Mouse (Mus musculus): ENCODE data around the gene Trappc2l.
"Not testable (repeated sequence)": the region's sequence is repeated elsewhere in the genome, so short reads cannot be mapped to it uniquely, and the experiment has no call there.

The Trappc2l gene

DNA sequence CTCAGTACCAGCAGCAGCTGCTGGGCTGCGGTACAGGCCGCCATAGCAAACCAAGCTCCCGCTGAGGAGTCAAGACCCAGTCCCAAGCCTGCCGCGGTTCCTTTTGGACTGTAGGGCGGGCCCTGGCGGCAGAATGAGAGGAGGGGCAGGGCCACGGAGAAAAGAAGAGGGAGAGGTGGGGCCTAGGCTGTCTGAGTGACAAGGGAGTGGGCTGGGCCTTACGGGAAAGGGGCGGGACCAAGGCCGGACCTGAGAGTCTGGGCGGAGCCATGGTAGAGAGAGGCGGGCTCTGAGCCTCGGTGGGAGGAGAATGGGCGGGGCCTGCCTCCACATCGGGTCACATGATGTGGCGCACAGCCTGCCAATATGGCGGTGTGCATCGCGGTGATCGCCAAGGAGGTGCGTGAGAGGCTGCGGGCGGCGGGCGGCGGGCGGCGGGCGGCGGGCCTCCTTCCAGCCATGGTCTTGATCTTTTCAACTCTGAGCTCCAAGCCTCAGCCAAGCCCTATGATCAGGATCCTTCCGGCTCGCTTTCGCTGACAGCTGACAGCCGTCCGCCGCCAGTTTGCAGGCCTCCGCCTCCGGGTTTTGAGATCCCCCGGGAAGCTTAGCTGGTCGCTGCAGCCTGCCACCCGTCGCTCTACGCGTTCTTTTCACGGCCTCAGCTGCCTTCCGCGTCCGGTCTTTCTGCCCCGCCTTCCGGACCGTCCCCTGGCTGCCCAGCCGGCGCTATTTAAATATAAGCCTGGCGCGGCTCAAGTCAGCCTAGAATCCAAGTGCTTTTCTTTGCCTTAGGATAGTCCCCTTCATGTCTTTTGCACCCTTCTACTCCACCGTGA is at the start of gene Trappc2l, which contains the start of gene Galns:
Gene Trappc2l, plus strand, starts transcription at position 346 of the 839 bp plus-strand sequence.
Gene Galns, minus strand, starts transcription at position 169 of the 839 bp plus-strand sequence.
- DNase-seq (ENCODE audit: low spot score in 2 of 2): peak; percentile 93 to 95

DNA sequence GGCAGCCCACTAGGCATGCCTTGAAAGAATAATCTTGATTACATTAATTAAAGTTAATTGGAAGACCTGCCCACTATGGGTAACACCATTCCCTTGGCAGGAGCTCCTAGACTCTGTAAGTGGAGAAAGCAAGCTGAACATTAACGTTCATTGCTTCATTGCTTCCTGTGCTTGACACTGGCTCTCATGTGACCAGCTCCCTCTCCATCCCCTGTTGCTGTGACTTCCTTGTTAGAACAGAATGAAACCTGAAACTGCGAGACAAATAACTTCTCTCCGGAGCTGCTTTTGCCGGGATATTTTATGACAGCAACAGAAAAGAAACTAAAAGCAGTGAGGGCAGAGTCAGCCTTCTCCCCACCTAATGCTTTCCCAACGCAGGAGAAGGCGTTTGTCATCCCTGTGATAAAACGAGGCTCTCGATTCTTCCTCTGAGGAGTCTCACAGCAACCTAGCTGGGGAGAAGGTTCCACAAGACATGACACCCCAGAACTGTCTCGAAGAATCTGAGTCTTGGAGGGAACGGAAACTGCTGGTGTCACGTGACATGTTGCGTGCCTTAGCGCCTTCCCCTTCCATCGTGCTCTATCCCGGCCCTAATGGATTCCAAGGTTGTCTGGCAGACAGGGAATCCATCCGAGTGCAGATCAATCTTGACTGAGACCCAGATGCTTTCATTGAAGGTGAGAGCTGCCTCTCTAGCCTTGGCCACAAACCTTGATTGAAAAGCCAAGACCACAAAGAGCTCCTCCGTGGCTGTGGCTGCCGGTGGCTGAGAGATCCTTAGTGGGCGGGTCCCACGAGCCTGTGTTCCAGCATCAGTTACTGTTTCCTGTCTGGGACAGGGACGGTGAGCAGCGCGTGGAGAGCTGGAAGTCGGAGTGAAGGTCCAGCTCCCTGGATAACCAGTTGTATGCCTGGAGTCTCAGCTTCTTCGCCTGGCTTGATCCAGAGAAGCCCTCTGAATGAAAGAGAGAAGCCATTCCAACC is 46.8 kb upstream of the Trappc2l start:
- no peak for DNase-seq (ENCODE audit: low spot score in 2 of 2)

DNA sequence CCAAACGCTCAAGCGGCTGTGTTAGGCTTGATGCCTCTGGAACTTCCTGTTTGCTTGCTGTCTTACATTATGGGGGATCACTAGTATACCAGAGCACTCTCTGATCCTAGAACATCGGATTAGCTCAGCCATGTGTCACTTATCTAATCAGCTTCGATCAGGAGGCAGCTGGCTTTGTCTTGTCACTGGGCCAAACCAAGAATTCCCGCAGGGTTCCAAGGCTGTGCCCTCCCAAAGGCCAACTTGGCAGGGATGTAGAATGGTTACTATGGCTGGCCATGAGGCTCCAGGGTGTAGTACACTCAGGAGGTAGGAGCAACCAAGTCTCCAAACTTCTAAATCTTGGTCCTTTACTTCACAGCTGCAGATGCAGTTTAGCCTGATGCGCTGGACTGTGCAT is 44.7 kb upstream of the Trappc2l start:
- DNase-seq (ENCODE audit: low spot score in 2 of 2): no peak

DNA sequence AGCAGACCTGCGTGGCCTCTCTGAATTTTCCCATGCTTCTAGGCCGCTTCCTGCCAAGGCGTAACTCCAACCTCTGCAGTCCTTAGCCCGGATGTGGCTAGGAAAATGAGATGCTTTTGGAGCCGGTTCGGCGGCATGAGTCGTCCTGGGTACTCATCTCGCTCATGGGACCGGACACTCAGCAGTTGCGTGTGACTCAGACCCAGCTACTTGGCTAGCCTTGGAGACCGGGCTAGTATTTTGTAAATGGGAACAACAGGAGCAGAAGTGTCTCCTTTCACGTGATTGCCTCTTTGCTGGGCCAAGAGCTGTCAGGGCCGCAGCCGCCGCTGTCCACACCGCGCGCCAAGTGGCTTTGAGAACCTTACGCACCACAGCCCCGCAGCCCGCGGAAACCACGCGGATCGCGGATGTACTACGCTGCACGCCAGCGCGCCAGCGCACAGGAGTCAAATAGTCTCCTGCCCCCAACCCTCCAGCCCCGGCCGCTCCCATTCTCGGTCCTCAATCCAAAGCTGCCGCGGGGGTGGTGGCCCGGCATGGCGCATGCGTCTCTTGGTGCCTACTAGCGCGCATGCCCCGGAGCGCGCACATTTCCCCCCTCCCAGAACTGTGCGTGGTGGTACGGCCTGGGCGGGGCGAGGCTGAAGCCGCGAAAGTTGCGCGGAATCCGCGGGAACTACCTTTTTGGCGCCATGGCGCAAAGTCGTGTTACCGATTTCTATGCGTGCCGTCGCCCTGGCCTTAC is 43.9 kb upstream of the Trappc2l start, which contains the start of gene Cdt1:
Gene Cdt1, plus strand, starts transcription at position 655 of the 748 bp plus-strand sequence.
- DNase-seq (ENCODE audit: low spot score in 2 of 2): peak; percentile 90 to 92

DNA sequence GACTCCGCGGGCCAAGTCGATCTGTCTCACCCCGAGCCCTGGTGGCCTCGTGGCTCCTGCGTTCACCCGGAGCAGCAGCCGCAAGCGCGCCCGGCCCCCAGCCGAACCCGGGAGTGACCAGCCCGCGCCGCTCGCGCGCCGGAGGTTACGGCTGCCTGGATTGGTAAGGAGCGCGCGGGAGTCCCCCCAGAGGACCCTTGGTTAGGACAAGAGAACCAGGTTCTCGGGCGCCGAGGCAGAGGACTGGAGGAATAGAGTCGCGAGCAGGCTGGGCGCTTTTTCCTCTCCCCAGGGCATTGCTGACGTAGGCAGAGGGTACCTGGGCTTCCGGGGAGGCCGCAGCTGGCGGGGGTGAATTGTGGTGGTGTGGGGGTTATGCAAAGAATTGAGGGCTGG is 43.3 kb upstream of the Trappc2l start:
- DNase-seq (ENCODE audit: low spot score in 2 of 2): no peak

DNA sequence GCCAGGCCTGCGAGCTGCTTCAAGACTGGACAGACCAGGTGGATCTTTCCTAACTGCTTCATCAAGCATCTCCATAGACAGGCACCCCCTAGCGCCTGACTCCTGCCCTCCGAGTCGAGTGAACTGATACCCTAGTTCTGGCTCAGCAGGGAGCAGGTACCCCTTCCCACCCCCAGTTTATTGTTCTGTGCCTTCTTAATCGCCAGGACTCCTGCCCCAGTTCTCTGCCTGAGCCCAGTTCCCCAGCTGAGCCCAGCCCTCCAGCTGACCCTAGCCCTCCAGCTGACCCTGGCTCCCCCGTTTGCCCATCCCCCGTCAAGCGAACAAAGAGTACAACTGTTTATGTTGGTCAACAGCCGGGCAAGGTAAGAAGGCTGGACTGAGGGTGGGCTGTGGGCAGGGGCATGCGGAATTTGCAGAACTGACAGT is 42.5 kb upstream of the Trappc2l start:
- DNase-seq (ENCODE audit: low spot score in 2 of 2): no peak

DNA sequence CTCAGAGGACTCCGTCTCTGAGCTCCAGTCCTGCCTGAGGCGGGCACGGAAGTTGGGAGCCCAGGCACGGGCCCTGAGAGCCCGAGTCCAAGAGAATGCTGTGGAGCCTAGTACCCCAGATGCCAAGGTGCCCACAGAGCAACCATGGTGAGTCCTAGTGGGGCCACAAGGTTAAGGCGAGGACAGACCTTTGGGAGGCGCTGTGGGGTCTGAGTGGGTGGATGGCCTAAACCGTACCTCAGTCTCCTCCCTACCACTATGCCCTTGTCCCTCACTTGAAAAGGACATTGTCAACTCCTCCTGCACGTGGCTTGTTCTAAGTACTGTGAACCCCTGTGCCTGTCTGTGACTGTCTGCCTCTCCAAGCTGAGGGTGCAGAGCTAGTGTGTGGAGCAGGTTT is 42.1 kb upstream of the Trappc2l start:
- DNase-seq (ENCODE audit: low spot score in 2 of 2): no peak

DNA sequence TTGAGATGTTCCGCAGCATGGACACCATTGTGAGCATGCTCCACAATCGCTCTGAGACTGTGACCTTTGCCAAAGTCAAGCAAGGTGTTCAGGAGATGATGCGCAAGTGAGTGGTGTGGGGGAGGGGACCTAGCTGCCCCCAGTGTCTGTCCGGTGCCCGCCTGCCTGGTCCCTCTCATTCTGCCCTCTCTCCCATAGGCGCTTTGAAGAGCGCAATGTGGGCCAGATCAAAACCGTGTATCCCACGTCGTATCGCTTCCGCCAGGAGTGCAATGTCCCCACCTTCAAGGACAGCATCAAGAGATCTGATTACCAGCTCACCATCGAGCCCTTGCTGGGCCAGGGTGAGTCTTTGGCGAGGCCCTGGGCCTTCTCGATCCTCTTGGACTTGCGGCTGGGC is 41.4 kb upstream of the Trappc2l start:
- no peak for DNase-seq (ENCODE audit: low spot score in 2 of 2)

DNA sequence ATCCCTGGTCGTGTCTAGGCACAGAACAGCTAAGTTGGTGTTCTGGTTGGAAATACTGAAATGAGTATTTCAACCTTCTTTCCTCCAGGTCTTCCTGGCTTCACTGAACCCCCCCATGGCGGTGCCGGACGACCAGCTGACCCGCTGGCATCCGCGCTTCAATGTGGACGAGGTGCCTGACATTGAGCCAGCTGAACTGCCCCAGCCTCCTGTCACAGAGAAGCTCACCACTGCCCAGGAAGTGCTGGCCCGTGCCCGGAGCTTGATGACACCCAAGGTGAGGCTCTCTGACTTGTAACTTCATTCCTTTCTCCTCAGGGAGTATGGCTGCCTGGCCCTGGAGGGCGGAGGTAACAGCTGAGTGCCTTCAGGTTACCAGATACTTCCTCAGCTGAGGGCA is 40.3 kb upstream of the Trappc2l start:
- DNase-seq (ENCODE audit: low spot score in 2 of 2): no peak

DNA sequence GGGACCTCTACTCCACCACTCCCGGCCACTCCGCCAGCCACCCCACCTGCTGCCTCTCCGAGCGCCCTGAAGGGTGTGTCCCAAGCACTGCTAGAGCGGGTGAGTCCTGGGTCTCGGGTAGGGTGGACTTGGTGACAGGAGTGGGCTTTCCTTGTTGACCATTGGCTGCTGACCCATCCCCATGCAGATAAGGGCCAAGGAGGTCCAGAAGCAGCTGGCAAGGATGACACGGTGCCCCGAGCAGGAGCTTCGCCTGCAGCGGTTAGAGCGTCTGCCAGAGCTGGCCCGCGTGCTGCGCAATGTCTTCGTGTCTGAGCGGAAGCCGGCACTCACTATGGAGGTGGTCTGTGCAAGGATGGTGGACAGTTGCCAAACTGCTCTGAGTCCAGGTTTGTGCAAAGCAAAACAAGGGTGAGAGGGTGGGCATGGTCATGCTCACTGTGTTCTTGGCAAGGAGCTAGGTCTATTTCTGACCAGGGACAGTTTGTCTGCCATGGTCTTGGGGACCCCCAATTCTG is 39.6 kb upstream of the Trappc2l start:
- no peak for DNase-seq (ENCODE audit: low spot score in 2 of 2)

DNA sequence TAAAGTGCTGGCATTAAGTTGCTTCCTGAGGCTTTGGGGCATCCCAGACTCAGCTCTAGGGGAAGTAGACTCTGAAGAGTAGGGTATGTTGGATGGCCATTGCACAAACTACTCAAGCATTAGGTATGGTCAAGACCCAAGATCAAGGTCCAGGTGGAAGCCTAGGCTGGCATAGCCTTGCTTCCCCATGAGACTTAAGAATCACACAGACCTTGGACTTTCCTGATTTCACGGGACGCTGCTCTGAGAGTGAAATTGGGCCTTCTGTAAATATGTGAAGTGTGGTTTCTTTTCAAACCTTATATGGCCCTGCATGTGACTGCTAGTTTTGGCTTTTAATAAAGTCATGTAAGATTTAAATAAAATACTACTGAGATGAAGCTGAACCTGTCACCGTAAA is 38.7 kb upstream of the Trappc2l start:
- no peak for DNase-seq (ENCODE audit: low spot score in 2 of 2)

DNA sequence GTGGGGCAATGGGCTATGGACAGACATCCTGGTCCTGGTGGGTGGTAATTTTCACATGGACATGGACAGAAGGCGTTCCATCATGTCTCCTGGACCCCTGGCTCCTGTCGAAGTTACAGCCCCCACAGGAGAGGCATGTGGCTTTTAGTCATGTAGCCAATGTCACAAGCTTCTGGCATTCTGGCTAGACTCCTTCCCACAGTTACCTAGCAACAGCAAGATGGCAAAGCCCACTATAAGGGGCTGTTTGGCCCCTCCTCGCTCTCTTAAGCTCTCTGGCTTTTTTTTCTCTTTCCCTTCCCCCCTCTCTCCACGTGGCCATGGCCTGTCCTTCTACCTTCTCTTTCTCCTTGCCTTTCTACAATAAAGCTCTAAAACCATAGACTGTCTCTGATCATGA is 38.3 kb upstream of the Trappc2l start:
- DNase-seq (ENCODE audit: low spot score in 2 of 2): not testable (repeated sequence)

DNA sequence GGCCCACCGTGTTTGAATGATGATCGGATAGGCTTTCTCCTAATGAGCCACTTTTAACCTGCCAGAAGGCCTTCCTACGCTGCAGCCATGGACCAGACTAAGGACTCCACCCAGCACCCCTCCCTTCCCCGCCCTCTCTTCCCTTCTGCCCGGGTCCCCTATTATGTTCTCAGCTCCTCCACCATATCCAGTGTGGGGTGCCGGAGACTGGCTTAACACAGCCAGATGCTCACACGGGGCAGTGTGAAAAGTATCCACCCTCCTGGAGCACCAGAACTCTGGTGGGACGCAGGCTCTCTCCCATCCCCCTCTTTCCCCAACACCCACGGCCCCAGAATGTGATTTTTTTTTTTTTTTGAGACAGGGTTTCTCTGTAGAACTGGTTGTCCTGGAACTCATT is 37.9 kb upstream of the Trappc2l start:
- DNase-seq (ENCODE audit: low spot score in 2 of 2): no peak

DNA sequence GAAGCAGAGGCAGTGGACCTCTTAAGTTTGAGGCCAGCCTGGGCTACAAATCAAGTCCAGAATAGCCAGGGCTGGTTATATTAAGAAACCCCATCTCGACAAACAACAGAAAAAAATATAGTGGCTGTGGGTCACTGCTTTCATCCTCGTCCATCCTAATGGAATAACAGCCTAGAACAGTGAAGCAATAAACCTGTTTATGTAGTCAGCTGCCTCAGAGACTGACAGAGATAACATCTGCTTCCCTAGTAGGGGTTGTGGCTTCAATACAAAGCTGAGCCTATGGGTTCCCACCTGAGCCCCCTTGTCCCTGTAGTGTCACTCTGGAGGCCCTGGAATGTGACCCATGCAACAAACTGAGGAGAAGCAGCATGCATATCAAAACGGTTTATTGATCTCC is 37.2 kb upstream of the Trappc2l start:
- DNase-seq (ENCODE audit: low spot score in 2 of 2): no peak

DNA sequence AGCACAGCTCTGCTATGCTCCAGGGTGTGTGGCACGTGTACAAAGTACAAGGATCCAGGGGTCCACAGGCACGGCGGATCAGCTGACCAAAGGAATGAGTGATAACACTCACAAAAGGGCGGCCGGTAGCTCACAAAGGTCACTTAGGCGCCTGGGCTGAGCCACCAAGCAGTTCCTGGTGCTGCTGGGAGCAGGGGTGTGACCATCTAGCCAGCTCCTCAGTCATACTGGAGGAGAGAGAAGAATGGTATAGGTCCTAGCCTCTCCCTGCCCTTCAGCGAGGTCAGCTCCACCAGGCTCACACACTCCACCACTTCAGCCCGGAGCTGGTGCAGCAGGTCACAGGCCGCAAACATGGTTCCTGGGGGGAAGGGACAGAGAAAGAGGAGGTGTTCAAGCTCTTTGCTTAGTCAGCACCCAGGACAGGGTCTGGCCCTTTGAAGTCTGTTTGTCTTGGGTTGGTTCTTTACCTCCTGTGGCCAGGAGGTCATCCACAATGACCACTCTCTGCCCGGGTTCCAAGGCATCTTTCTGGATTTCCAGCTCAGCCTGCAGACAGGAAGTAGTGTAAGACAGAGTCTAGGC is 36.7 kb upstream of the Trappc2l start:
- no peak for DNase-seq (ENCODE audit: low spot score in 2 of 2)

DNA sequence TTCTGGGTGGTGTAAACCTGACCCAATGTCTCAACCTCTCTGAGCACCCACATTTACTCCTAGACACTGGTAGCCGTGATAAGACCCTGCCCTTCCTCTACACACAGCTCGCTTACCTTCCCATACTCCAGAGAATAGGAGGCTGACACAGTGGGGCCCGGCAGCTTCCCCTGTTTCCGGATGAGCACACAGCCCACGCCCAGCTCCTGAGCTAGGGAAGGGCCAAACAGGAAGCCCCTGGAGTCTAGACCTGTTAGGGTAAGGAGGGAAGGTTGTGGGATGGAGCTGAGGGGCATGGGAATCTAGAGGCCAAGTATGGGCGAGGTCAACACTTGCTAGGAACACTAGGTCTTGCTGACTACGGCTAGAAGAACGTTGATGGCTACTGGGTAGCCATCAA is 36.2 kb upstream of the Trappc2l start:
- DNase-seq (ENCODE audit: low spot score in 2 of 2): no peak

DNA sequence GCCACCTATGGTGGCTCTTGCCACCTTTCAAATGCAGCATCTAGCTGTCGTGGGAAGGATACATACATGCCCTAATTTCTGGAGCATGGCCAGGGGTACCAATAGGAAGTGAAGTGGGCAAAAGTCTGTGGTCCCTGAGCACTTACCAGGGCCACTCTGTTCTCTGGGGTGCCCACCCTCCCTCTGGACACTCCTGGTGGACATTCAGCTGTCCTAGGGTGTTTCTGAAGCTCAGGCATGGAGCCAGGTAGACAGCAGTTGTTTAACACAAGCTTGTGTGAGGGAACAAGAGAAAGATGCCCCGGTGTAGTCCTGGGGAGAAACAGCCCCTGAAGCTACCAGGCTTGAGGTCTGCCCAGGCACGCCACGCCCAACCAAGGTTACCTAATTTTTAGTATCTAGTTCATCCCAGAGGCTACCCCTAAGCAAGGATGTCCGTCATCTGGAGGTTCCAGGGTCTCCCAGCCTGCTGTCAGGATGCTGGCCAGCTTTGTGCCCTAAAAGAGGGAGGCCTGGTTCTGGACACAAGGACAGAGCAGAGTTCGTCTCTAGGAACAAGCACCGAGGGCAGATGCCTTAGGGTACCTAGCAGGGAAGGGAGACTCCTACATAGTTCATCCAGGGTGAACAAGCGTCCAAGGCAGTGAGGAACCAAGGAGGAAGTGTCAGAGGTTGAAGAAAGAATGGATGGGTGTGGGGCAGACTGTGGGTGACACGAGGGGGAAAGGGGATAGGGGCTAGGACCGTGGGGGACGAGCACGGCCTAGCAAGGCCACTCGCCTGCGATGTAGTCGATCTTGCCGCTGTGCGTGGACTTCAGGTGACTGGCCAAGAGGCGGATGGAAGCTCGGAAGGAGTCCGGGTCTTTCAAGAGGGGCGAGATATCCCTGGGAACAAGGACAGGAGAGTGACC is 35.4 kb upstream of the Trappc2l start:
- DNase-seq (ENCODE audit: low spot score in 2 of 2): no peak

DNA sequence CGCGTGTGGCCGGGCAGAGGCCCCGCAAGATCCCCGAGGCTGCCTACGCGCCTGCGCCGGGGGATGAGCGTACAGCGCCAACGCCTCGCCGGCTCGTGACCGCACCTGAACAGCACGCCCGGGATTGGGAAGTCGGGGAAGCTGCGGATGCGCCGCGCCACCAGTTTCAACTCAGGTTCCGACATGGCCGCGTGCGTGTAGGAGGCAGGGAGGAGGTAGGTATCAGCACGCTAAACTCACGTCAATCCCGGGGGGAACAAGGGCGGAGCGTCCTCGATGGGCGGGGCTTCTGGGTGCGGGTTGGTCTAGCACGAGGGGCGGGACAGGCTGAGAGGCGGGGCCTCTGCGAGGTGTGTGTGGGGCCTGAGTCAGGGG is 34.8 kb upstream of the Trappc2l start, which contains the start of gene Aprt:
Gene Aprt, minus strand, starts transcription at position 262 of the 375 bp plus-strand sequence.
- DNase-seq (ENCODE audit: low spot score in 2 of 2): peak; percentile 93 to 95

DNA sequence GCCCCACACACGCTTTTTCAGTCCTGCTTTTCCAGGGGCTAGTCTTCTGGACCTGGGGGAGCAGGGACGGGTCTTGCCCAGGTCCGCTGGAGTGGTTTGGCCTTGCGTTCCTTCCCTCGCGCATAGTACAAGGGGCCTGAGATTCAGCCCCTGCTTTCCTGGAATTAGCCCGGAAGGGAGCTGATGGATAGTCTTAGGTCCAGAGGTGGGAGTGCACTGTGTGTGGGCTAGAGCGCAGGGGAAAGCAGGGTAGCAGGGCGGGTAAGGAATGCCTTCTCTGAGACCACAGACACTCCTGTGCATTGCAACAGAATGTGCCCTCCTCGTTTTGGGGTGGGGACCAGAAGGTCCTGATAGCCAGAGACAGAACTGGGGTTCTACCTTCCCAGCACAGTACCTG is 34.3 kb upstream of the Trappc2l start:
- DNase-seq (ENCODE audit: low spot score in 2 of 2): no peak

DNA sequence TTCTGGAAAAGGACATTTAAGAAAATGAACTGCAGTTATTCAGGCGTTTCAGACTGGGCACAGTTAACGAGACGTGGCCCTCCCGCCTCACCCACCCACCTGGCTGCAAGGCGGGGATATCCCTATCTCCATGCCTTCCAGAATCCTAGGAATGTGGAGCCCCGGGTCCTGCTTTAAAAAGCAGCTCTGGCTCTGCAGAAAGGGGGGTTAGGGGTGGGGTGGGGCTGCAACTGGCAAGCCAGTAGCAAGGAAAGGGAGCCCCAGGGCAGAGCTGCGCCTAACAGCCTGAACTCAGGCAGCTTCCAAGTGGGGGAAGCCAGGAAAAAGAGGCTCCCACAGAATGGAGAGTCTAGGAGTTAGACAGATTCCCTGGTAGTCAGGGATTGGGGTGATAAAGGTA is 32.2 kb upstream of the Trappc2l start:
- DNase-seq (ENCODE audit: low spot score in 2 of 2): no peak
